Mouse (Mus musculus) neural tube, embryonic 13.5 days (tissue): ENCODE data around the gene Myocd. TPM values are rescaled to one million over a fixed set of nuclear protein-coding genes. Genes with fewer than 3 reads are reported as not detected.

Experiments used
- ATAC-seq: fragments of 200-750 bp; cut with Nextera tagmentation; 2 replicates; pipeline ENCODE4 v1.8.0; 2017; ENCODE audit warnings: low read depth, mild to moderate bottlenecking, moderate TSS enrichment, moderate library complexity
- H3K27ac ChIP-seq: fragments of 300-500 bp; sonication (generic); replicated peaks from 2 replicates; pipeline ENCODE4 v1.5.1; 2015; ENCODE audit warnings: moderate library complexity, mild to moderate bottlenecking, inconsistent platforms
- H3K27me3 ChIP-seq: fragments of 300-500 bp; sonication (generic); 2 replicates; pipeline ENCODE4 v1.6.1; 2015; ENCODE audit warnings: mild to moderate bottlenecking, inconsistent platforms
- H3K36me3 ChIP-seq: fragments of 300-500 bp; sonication (generic); 2 replicates; pipeline ENCODE4 v1.6.1; 2015; ENCODE audit warnings: mild to moderate bottlenecking, inconsistent platforms
- H3K4me1 ChIP-seq: fragments of 300-500 bp; sonication (generic); replicated peaks from 2 replicates; pipeline ENCODE4 v1.6.1; 2015; ENCODE audit warnings: inconsistent platforms
- H3K4me2 ChIP-seq: fragments of 300-500 bp; sonication (generic); 2 replicates; pipeline ENCODE4 v1.6.1; 2015; ENCODE audit warnings: inconsistent platforms, mild to moderate bottlenecking, moderate library complexity
- H3K4me3 ChIP-seq: fragments of 300-500 bp; sonication (generic); 2 replicates; pipeline ENCODE4 v1.5.1; 2015; ENCODE audit warnings: mild to moderate bottlenecking, inconsistent platforms
- H3K9ac ChIP-seq: fragments of 300-500 bp; sonication (generic); 2 replicates; pipeline ENCODE4 v1.6.1; 2015; ENCODE audit warnings: moderate library complexity, mild to moderate bottlenecking, inconsistent platforms
- H3K9me3 ChIP-seq: fragments of 300-500 bp; sonication (generic); 2 replicates; pipeline ENCODE4 v1.6.1; 2016; ENCODE audit warnings: inconsistent platforms
- WGBS: fragments of 180-500 bp; shearing (Covaris S2); methylation state at CpG from one replicate; pipeline ENCODE4 v1.1.7; 2015; 5-methylcytosine and 5-hydroxymethylcytosine counted together
- polyA plus RNA-seq: library from polyadenylated mRNA; unstranded; fragments of >200 nt; fragmentation: Nextera tagmentation; extraction: Ambion mirVana; gene quantifications from 2 replicates; pipeline ENCODE4 v1.2.1, GENCODE M21; 2015

The Myocd gene
- polyA plus RNA-seq, 1 experiment from 2014 or later = 1.0 TPM

- no peak for ATAC-seq
- Histone ChIP-seq H3K36me3 (no peaks in the 10 kb centered on the region), H3K4me3 (no peak overlapping the region), H3K27me3 (no peaks in the 10 kb centered on the region), H3K9me3 (no peaks in the 10 kb centered on the region), H3K27ac (no peak overlapping the region), H3K4me2 (no peak overlapping the region), H3K9ac (no peak overlapping the region), H3K4me1 (no peaks in the 10 kb centered on the region)
- WGBS = 55% methylated on average over 6 of the region's 6 CpGs
These were observed 60.3 kb downstream of the Myocd start for GRCm38 (mm10) chr11:65209441-65209840.

GRCm38 (mm10) chr11:65205306-65205705 is 64.5 kb downstream of the Myocd start:
- no peaks in the 10 kb centered on the region for H3K4me1 ChIP-seq
- ATAC-seq = no peak
- H3K4me3 ChIP-seq = no peak overlapping the region
- 64% methylated on average over 5 of the region's 5 CpGs for WGBS
- H3K9ac ChIP-seq = no peak overlapping the region
- H3K9me3 ChIP-seq = no peaks in the 10 kb centered on the region
- H3K36me3 ChIP-seq = no peaks in the 10 kb centered on the region
- no peak overlapping the region for H3K4me2 ChIP-seq
- no peaks in the 10 kb centered on the region for H3K27me3 ChIP-seq
- H3K27ac ChIP-seq = no peak overlapping the region

GRCm38 (mm10) chr11:65204651-65205050 is 65.1 kb downstream of the Myocd start:
- no peak overlapping the region for H3K4me3 ChIP-seq
- 74% methylated on average over 13 of the region's 13 CpGs for WGBS
- H3K27ac ChIP-seq = no peak overlapping the region
- H3K9ac ChIP-seq = no peak overlapping the region
- no peaks in the 10 kb centered on the region for H3K27me3 ChIP-seq
- no peak for ATAC-seq
- no peaks in the 10 kb centered on the region for H3K9me3 ChIP-seq
- no peaks in the 10 kb centered on the region for H3K36me3 ChIP-seq
- H3K4me1 ChIP-seq = no peaks in the 10 kb centered on the region
- H3K4me2 ChIP-seq = no peak overlapping the region

GRCm38 (mm10) chr11:65203020-65203419 is 66.8 kb downstream of the Myocd start:
- Histone ChIP-seq H3K4me2 (no peak overlapping the region), H3K9me3 (no peaks in the 10 kb centered on the region), H3K4me3 (no peak overlapping the region), H3K27ac (no peak overlapping the region), H3K9ac (no peak overlapping the region), H3K4me1 (no peaks in the 10 kb centered on the region), H3K27me3 (no peaks in the 10 kb centered on the region), H3K36me3 (no peaks in the 10 kb centered on the region)
- WGBS = 88% methylated on average over 1 of the region's 1 CpGs
- ATAC-seq = no peak

GRCm38 (mm10) chr11:65202236-65202635 is 67.6 kb downstream of the Myocd start:
- no peaks in the 10 kb centered on the region for H3K36me3 ChIP-seq
- no peak for ATAC-seq
- H3K27ac ChIP-seq = no peak overlapping the region
- H3K4me3 ChIP-seq = no peak overlapping the region
- H3K9me3 ChIP-seq = no peaks in the 10 kb centered on the region
- H3K4me1 ChIP-seq = no peaks in the 10 kb centered on the region
- H3K27me3 ChIP-seq = no peaks in the 10 kb centered on the region
- 54% methylated on average over 5 of the region's 5 CpGs for WGBS
- H3K4me2 ChIP-seq = no peak overlapping the region
- H3K9ac ChIP-seq = no peak overlapping the region

GRCm38 (mm10) chr11:65198026-65198425 is 71.8 kb downstream of the Myocd start:
- WGBS = 79% methylated on average over 3 of the region's 3 CpGs
- H3K4me3 ChIP-seq = no peak overlapping the region
- no peak overlapping the region for H3K9ac ChIP-seq
- H3K36me3 ChIP-seq = no peaks in the 10 kb centered on the region
- H3K4me2 ChIP-seq = no peak overlapping the region
- H3K27me3 ChIP-seq = no peaks in the 10 kb centered on the region
- no peak for ATAC-seq
- no peak overlapping the region for H3K27ac ChIP-seq
- no peaks in the 10 kb centered on the region for H3K9me3 ChIP-seq
- no peaks in the 10 kb centered on the region for H3K4me1 ChIP-seq

- Histone ChIP-seq H3K4me3 (no peak overlapping the region), H3K36me3 (no peaks in the 10 kb centered on the region), H3K4me2 (no peak overlapping the region), H3K27ac (no peak overlapping the region), H3K9ac (no peak overlapping the region), H3K4me1 (no peaks in the 10 kb centered on the region), H3K9me3 (no peaks in the 10 kb centered on the region), H3K27me3 (no peaks in the 10 kb centered on the region)
- WGBS = 1% methylated on average over 3 of the region's 3 CpGs
- no peak for ATAC-seq
These were observed 72.5 kb downstream of the Myocd start for GRCm38 (mm10) chr11:65197280-65197679.

- WGBS = 91% methylated on average over 12 of the region's 12 CpGs
- H3K27me3 ChIP-seq = no peaks in the 10 kb centered on the region
These were observed 82.8 kb downstream of the Myocd start for GRCm38 (mm10) chr11:65186974-65187373.

GRCm38 (mm10) chr11:65185114-65185513 is 84.7 kb downstream of the Myocd start:
- Histone ChIP-seq H3K27ac (no peak overlapping the region), H3K36me3 (no peaks in the 10 kb centered on the region), H3K4me3 (no peak overlapping the region), H3K4me1 (no peaks in the 10 kb centered on the region), H3K9ac (no peak overlapping the region), H3K9me3 (no peaks in the 10 kb centered on the region), H3K4me2 (no peak overlapping the region), H3K27me3 (no peaks in the 10 kb centered on the region)
- ATAC-seq = no peak
- 94% methylated on average over 1 of the region's 1 CpGs for WGBS

More at GRCm38 (mm10) chr11:65186974-65187373, 82.8 kb downstream of the Myocd start:
- Histone ChIP-seq H3K4me3 (no peak overlapping the region), H3K36me3 (no peaks in the 10 kb centered on the region), H3K9ac (no peak overlapping the region), H3K9me3 (no peaks in the 10 kb centered on the region), H3K4me1 (no peaks in the 10 kb centered on the region), H3K27ac (no peak overlapping the region), H3K4me2 (no peak overlapping the region)
- no peak for ATAC-seq

- no peak overlapping the region for H3K9ac ChIP-seq
- H3K4me2 ChIP-seq = no peak overlapping the region
- no peaks in the 10 kb centered on the region for H3K4me1 ChIP-seq
- WGBS = 87% methylated on average over 4 of the region's 4 CpGs
- H3K9me3 ChIP-seq = no peaks in the 10 kb centered on the region
- H3K4me3 ChIP-seq = no peak overlapping the region
- H3K36me3 ChIP-seq = no peaks in the 10 kb centered on the region
- H3K27me3 ChIP-seq = no peaks in the 10 kb centered on the region
- no peak for ATAC-seq
- no peak overlapping the region for H3K27ac ChIP-seq
These were observed 99.6 kb downstream of the Myocd start for GRCm38 (mm10) chr11:65170121-65170750.

- H3K27ac ChIP-seq = peak within 1 kb of the TSS; percentile 80
- H3K4me2 ChIP-seq = peak within 1 kb of the TSS; percentile 84
- H3K4me1 ChIP-seq = peaks cover 19% of the 10 kb centered on the region
- ATAC-seq = peak; percentile 97
- peak within 1 kb of the TSS; percentile 92 for H3K9ac ChIP-seq
- no peaks in the 10 kb centered on the region for H3K36me3 ChIP-seq
- H3K4me3 ChIP-seq = peak within 1 kb of the TSS; percentile 84
- WGBS = under 1% methylated on average over 27 of the region's 27 CpGs
- 0 out of 2 replicates have a peak, but pooled peaks cover 10% of the 10 kb centered on the region for H3K27me3 ChIP-seq
- H3K9me3 ChIP-seq = no peaks in the 10 kb centered on the region
These were observed 107.0 kb downstream of the Myocd start, which contains the start of gene Arhgap44 for GRCm38 (mm10) chr11:65162767-65163120. Gene Arhgap44 (minus strand): TSS chr11:65162961.

- under 1% methylated on average over 48 of the region's 49 CpGs for WGBS
- 0 out of 2 replicates have a peak, but pooled peaks cover 10% of the 10 kb centered on the region for H3K27me3 ChIP-seq
These were observed 107.7 kb downstream of the Myocd start for GRCm38 (mm10) chr11:65161881-65162766.

More at GRCm38 (mm10) chr11:65161881-65162766, 107.7 kb downstream of the Myocd start:
- Histone ChIP-seq H3K27ac (peak overlapping the region; percentile 80), H3K36me3 (no peaks in the 10 kb centered on the region), H3K4me3 (peak overlapping the region; percentile 84), H3K4me2 (peak overlapping the region; percentile 84), H3K9ac (peak overlapping the region; percentile 92), H3K4me1 (peaks cover 25% of the 10 kb centered on the region), H3K9me3 (no peaks in the 10 kb centered on the region)
- peak; percentile 83 for ATAC-seq
